Mouse (Mus musculus) midbrain, embryonic 16.5 days (tissue): ENCODE measurements around the gene Fgg. TPM values are rescaled to one million over a fixed set of nuclear protein-coding genes. Genes with fewer than 3 reads are reported as not detected.

Source experiments
- ATAC-seq: fragments of 200-750 bp; cut with Nextera tagmentation; 2 replicates; pipeline ENCODE4 v1.8.0; 2017; ENCODE audit warnings: moderate TSS enrichment
- H3K27ac ChIP-seq: fragments of 300-500 bp; sonication (generic); 2 replicates; pipeline ENCODE4 v1.5.1; 2014; ENCODE audit warnings: mild to moderate bottlenecking, low read length, mixed read lengths
- H3K27me3 ChIP-seq: fragments of 300-500 bp; sonication (generic); 2 replicates; pipeline ENCODE4 v1.6.1; 2014; ENCODE audit warnings: low read depth, low read length, mixed read lengths; ENCODE audit not compliant: control insufficient read depth, insufficient read depth
- H3K36me3 ChIP-seq: fragments of 300-500 bp; sonication (generic); 2 replicates; pipeline ENCODE4 v1.6.1; 2014; ENCODE audit warnings: mild to moderate bottlenecking, low read length, moderate library complexity, mixed read lengths; ENCODE audit not compliant: control insufficient read depth, insufficient read depth
- H3K4me1 ChIP-seq: fragments of 300-500 bp; sonication (generic); 2 replicates; pipeline ENCODE4 v1.6.1; 2014; ENCODE audit warnings: mild to moderate bottlenecking, low read length, mixed read lengths; ENCODE audit not compliant: control insufficient read depth, insufficient read depth
- H3K4me2 ChIP-seq: fragments of 300-500 bp; sonication (generic); 2 replicates; pipeline ENCODE4 v1.6.1; 2014; ENCODE audit warnings: mild to moderate bottlenecking, low read length, mixed read lengths
- H3K4me3 ChIP-seq: fragments of 300-500 bp; sonication (generic); 2 replicates; pipeline ENCODE4 v1.5.1; 2014; ENCODE audit warnings: low read depth, mild to moderate bottlenecking, low read length, moderate library complexity, mixed read lengths
- H3K9ac ChIP-seq: fragments of 300-500 bp; sonication (generic); 2 replicates; pipeline ENCODE4 v1.6.1; 2014; ENCODE audit warnings: low read depth, low read length, mixed read lengths
- H3K9me3 ChIP-seq: fragments of 300-500 bp; sonication (generic); replicated peaks from 2 replicates; pipeline ENCODE4 v1.6.1; 2014; ENCODE audit warnings: mild to moderate bottlenecking, low read length, mixed read lengths; ENCODE audit not compliant: control insufficient read depth, poor library complexity, severe bottlenecking
- WGBS: fragments of 180-500 bp; shearing (Covaris S2); extraction: QIAGEN DNeasy Blood & Tissue Kit; methylation state at CpG from one replicate; pipeline ENCODE4 v1.1.7; 2014; 5-methylcytosine and 5-hydroxymethylcytosine counted together
- polyA plus RNA-seq: library from polyadenylated mRNA; unstranded; fragments of >200 nt; fragmentation: Nextera tagmentation; extraction: Ambion mirVana; gene quantifications from 2 replicates; pipeline ENCODE4 v1.2.1, GENCODE M21; 2015

Fgg gene
- polyA plus RNA-seq, 1 experiment from 2014 or later: not detected

DNA sequence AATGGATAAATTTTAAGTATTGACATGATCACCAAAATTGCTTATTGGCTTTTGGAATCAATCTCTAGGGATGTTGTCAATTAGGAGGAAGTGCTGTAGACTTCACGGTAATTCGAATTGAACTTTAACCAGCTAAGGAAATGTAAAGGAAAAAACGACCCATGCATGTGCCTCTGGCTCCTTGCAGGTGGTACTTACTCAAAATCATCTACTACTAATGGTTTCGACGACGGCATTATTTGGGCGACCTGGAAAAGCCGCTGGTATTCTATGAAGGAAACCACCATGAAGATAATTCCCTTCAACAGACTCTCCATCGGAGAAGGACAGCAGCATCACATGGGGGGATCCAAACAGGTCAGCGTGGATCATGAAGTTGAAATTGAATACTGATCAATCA lies 6.4 kb downstream of the Fgg start:
- no peaks in the 10 kb centered on the region for H3K4me1 ChIP-seq
- WGBS: 91% methylated on average over 10 of the region's 10 CpGs
- H3K9ac ChIP-seq: no peak overlapping the region
- no peaks in the 10 kb centered on the region for H3K27me3 ChIP-seq
- H3K27ac ChIP-seq: no peak overlapping the region
- H3K9me3 ChIP-seq: no peaks in the 10 kb centered on the region
- H3K36me3 ChIP-seq: no peaks in the 10 kb centered on the region
- no peak for ATAC-seq
- H3K4me2 ChIP-seq: no peak overlapping the region
- H3K4me3 ChIP-seq: no peak overlapping the region

DNA sequence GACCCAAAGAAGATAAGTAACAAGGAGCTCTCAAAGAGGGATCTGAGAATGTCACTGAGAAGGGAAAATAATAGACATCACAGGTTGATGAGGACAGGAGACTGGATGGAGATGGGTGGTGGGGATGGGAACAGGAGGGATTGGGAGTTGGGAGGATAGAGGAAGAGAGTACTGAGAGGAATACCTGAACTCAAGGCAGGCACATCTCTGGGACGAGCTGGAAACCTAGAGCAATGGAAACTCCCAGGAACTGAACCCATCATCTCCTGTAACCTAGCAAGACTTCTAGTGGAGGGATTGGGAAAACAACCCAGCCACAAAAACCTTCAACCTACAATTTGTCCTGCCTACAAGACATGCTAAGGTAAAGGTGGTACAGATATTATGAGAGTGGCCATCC lies 8.7 kb downstream of the Fgg start:
- Histone ChIP-seq H3K27me3 (no peaks in the 10 kb centered on the region), H3K27ac (no peak overlapping the region), H3K36me3 (no peaks in the 10 kb centered on the region), H3K4me1 (no peaks in the 10 kb centered on the region), H3K4me2 (no peak overlapping the region), H3K9ac (no peak overlapping the region), H3K4me3 (no peak overlapping the region), H3K9me3 (no peaks in the 10 kb centered on the region)
- ATAC-seq: no peak
- WGBS: 87% methylated on average over 1 of the region's 1 CpGs

DNA sequence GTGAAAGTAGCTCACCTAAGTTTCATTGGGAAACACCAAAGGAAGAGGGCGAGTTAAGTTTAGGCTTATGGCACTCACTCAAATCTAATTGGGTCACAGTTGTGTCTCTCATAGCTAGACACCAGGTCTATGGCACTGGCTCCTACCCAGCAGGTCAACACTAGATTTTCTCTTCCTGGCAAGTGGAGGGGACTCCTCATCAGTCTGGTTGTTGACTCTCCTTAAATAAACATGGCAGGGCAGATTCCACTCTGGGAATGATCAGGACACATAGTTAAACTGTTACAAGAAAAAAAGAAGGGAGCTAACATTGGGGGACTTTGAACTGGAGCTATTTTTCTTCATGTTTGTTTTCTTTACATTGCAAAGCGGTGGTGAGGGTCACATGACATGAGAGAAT lies 12.9 kb downstream of the Fgg start:
- no peaks in the 10 kb centered on the region for H3K36me3 ChIP-seq
- H3K9ac ChIP-seq: no peak overlapping the region
- no peak overlapping the region for H3K4me3 ChIP-seq
- no peak overlapping the region for H3K27ac ChIP-seq
- 89% methylated on average over 2 of the region's 2 CpGs for WGBS
- H3K27me3 ChIP-seq: no peaks in the 10 kb centered on the region
- H3K4me1 ChIP-seq: no peaks in the 10 kb centered on the region
- no peaks in the 10 kb centered on the region for H3K9me3 ChIP-seq
- no peak for ATAC-seq
- H3K4me2 ChIP-seq: no peak overlapping the region

DNA sequence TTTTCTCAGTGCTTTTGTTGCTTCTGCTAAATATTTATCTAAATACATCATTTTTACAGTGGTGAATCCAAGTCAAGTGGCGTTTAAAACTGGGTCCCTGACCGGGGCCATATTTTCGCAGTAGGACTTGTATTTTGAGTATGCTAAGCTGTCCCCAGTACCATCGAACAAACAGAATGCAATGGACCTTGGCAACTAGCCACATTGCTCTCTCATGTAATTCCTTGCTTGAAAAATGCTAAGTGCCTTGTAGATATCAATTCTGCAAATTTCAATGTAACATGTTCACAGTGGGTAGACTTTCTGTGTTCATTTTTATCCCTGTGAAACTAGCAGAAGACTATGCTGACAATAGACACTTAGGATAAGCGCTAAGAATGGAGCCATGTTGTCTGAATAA lies 13.7 kb downstream of the Fgg start:
- WGBS: 90% methylated on average over 5 of the region's 5 CpGs
- H3K36me3 ChIP-seq: no peaks in the 10 kb centered on the region
- no peak overlapping the region for H3K4me3 ChIP-seq
- no peak overlapping the region for H3K9ac ChIP-seq
- no peaks in the 10 kb centered on the region for H3K9me3 ChIP-seq
- H3K4me2 ChIP-seq: no peak overlapping the region
- no peaks in the 10 kb centered on the region for H3K4me1 ChIP-seq
- ATAC-seq: no peak
- no peak overlapping the region for H3K27ac ChIP-seq
- no peaks in the 10 kb centered on the region for H3K27me3 ChIP-seq

DNA sequence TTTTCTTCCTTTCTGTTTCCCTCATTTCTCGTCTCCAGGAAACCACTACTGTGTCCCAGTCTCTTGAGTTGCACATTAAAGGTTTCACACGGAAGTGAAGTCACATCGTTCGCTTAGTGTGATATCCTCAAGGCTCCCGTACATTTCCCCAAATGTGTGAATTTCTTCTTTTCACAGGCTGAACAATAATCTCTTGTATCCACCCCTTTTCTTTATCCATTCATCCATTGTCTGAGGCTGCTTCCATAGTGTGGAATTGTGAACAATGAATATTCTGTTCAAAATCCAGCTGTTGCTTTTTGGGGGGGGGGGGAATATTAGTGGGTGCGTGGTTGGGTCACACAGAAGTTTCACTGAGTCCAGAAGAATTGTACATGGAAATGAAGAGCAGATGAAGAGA lies 17.5 kb downstream of the Fgg start:
- Histone ChIP-seq H3K4me2 (no peak overlapping the region), H3K36me3 (no peaks in the 10 kb centered on the region), H3K4me1 (no peaks in the 10 kb centered on the region), H3K27ac (no peak overlapping the region), H3K9ac (no peak overlapping the region), H3K27me3 (no peaks in the 10 kb centered on the region), H3K4me3 (no peak overlapping the region), H3K9me3 (no peaks in the 10 kb centered on the region)
- no peak for ATAC-seq
- WGBS: 62% methylated on average over 6 of the region's 6 CpGs

DNA sequence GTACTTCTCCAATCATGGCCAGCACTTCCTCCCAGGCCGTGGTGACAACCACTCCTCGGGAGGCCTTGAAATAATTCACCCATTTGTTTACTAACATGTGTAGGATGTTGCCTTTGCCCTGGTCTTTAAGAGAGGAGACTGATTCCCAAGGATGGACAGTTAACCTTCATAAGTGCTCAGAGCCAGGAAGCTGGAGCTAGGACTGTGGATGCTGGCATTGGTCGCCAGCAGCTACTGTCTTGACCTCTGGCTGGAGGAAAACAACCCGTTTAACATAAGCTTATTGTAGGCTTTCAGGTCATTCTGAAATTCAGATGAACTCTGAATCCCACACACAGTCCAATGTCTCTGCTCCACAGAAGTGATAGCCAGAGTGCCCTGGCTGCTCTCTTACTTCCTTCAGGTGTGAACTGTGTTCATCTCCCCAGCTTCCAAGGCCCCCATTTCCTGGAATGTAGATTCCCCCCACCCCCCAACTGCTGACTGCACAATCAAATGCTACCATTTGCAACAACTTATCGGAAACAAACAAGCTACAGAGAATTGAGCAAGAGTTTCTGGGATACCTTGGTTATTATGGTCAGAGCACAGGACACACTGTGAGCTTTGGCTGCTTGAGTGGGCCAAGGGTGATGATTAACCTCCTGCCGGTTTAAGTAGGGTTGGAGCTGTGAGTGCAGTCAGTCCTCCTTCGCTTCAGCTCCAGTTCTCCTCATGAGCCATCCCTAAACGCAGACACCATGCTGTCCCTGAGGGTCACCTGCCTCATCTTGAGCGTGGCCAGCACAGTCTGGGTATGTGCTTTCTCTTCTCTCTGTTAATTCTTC lies 18.2 kb downstream of the Fgg start, which contains the start of gene Fga:
Gene Fga (plus strand): TSS at position 602 of the 827 bp plus-strand sequence.
- ATAC-seq: no peak
- no peak within 1 kb of the TSS for H3K9ac ChIP-seq
- H3K36me3 ChIP-seq: no peaks in the 10 kb centered on the region
- H3K4me3 ChIP-seq: no peak within 1 kb of the TSS
- H3K9me3 ChIP-seq: no peaks in the 10 kb centered on the region
- H3K4me1 ChIP-seq: no peaks in the 10 kb centered on the region
- 78% methylated on average over 9 of the region's 9 CpGs for WGBS
- H3K27me3 ChIP-seq: no peaks in the 10 kb centered on the region
- H3K27ac ChIP-seq: no peak within 1 kb of the TSS
- H3K4me2 ChIP-seq: no peak within 1 kb of the TSS

DNA sequence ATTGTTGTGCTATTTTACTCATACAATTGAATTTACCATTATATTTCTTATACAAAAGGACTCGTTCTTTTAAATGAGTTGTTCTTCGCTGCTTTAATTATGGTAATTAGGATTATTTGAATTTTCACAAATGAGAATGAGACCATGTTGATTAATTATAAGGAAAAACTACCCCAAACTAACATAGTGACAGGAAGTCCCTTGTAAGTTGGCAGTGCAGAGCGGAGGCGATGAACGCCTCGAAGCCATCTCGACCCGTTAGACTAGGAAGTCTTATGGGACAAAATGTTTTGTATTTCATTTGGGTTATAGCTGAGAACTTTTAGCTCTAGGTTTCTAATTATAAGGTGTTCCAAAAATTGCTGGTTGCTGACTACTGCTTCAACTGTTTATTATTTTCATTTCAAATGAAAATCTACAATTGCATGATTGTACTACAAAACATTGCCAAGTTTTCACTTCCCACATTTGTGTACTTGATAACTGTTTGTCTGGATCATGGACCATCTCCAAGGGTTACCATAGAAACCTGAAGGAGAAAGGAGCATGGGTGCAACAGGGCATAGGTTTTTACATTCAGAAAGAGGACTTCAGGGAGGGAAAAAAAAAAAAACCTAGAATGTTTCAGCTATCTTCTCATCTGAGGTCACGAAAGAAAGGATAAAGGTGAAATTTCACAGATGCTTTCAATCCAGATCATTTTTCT lies 20.2 kb downstream of the Fgg start:
- Histone ChIP-seq H3K4me1 (no peaks in the 10 kb centered on the region), H3K27ac (no peak overlapping the region)

DNA sequence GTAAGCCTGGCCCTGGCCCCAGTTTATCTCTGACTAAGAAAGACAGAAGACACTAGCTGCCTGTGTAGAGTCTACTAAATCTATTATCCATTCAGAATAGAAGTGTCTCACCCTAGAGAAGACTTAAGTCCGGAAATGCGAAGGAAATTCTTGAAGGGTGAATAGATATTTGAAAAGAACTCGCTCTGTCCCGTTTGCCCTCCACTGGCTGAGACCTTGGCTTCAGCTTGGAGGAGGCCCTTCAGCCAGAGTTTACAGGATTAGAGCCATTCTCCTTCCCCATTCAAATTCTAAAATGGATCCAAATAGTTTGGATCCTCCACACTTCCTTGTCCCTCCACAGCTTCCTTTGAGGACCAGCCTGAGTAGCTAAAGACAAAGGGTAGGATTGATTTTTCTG lies 22.8 kb downstream of the Fgg start:
- Histone ChIP-seq H3K27me3 (no peaks in the 10 kb centered on the region), H3K9me3 (no peaks in the 10 kb centered on the region), H3K9ac (no peak overlapping the region), H3K4me1 (no peaks in the 10 kb centered on the region), H3K4me3 (no peak overlapping the region), H3K27ac (no peak overlapping the region), H3K36me3 (no peaks in the 10 kb centered on the region), H3K4me2 (no peak overlapping the region)
- 83% methylated on average over 4 of the region's 4 CpGs for WGBS
- no peak for ATAC-seq

More for the DNA sequence above, 20.2 kb downstream of the Fgg start:
- no peak overlapping the region for H3K4me2 ChIP-seq
- H3K4me3 ChIP-seq: no peak overlapping the region
- 90% methylated on average over 9 of the region's 9 CpGs for WGBS
- no peak overlapping the region for H3K9ac ChIP-seq
- no peaks in the 10 kb centered on the region for H3K27me3 ChIP-seq
- no peaks in the 10 kb centered on the region for H3K36me3 ChIP-seq
- H3K9me3 ChIP-seq: no peaks in the 10 kb centered on the region
- no peak for ATAC-seq

DNA sequence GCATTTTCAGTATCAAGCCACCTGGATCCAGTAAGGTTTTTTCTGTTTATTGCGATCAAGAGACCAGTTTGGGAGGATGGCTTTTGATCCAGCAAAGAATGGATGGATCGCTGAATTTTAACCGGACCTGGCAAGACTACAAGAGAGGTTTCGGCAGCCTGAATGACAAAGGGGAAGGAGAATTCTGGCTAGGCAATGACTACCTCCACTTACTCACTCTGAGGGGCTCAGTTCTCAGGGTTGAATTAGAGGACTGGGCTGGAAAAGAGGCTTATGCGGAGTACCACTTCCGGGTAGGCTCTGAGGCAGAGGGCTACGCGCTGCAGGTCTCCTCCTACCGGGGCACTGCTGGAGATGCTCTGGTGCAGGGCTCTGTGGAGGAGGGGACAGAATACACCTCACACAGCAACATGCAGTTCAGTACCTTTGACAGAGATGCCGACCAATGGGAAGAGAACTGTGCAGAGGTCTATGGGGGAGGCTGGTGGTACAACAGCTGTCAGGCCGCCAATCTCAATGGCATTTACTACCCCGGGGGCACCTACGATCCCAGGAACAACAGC lies 25.3 kb downstream of the Fgg start:
- H3K4me1 ChIP-seq: no peaks in the 10 kb centered on the region
- peak; percentile 60 for ATAC-seq
- no peaks in the 10 kb centered on the region for H3K36me3 ChIP-seq
- peak overlapping the region; percentile 25; the same call in 1 of the 2 replicates for H3K9ac ChIP-seq
- H3K4me3 ChIP-seq: no peak overlapping the region; the same call in 1 of the 2 replicates
- 47% methylated on average over 13 of the region's 13 CpGs for WGBS
- no peaks in the 10 kb centered on the region for H3K9me3 ChIP-seq
- H3K27me3 ChIP-seq: no peaks in the 10 kb centered on the region
- no peak overlapping the region for H3K27ac ChIP-seq
- peak overlapping the region; percentile 44 for H3K4me2 ChIP-seq
